Mouse (Mus musculus): ENCODE measurements at regions not wholly inside any gene's neighbourhood (a gene's known extent, or its start where the extent isn't known, plus 50 kb on each side); places are given as distances from the start of the nearest gene placed in this dataset.

- no peak overlapping the region for H3K4me2 ChIP-seq (ENCODE audit: low read depth, low read length)
- no peak overlapping the region for H3K9ac ChIP-seq (replicated peaks; ENCODE audit: low read length)
- H3K4me3 ChIP-seq (ENCODE audit: low read depth, low read length) = no peak overlapping the region
- WGBS = 91% methylated on average over 1 of the region's 1 CpGs
- H3K4me1 ChIP-seq (ENCODE audit: control insufficient read depth, insufficient read depth, low read length) = no peaks in the 10 kb centered on the region
- H3K27me3 ChIP-seq (ENCODE audit: control insufficient read depth, insufficient read depth, low read length) = no peaks in the 10 kb centered on the region
- H3K9me3 ChIP-seq (replicated peaks; ENCODE audit: control insufficient read depth, low read length) = no peaks in the 10 kb centered on the region
- H3K27ac ChIP-seq (replicated peaks; ENCODE audit: low read depth, low read length) = no peak overlapping the region
- DNase-seq (ENCODE audit: low spot score) (no peak), ATAC-seq (replicated peaks; ENCODE audit: insufficient number of reproducible peaks, low FRiP score, low TSS enrichment, low read depth) (no peak)
- H3K36me3 ChIP-seq (replicated peaks; ENCODE audit: control insufficient read depth, insufficient read depth, low read depth, low read length) = no peaks in the 10 kb centered on the region
Observed at GRCm38 (mm10) chr1:94851522-94851921, 461.9 kb upstream of the Fam174a start.

- DNase-seq (ENCODE audit: low spot score) (no peak), ATAC-seq (replicated peaks; ENCODE audit: insufficient number of reproducible peaks, low FRiP score, low TSS enrichment, low read depth) (no peak)
- H3K9me3 ChIP-seq (replicated peaks; ENCODE audit: control insufficient read depth, low read length) = no peaks in the 10 kb centered on the region
- H3K9ac ChIP-seq (replicated peaks; ENCODE audit: low read length) = no peak overlapping the region
- H3K36me3 ChIP-seq (replicated peaks; ENCODE audit: control insufficient read depth, insufficient read depth, low read depth, low read length) = no peaks in the 10 kb centered on the region
- H3K27me3 ChIP-seq (ENCODE audit: control insufficient read depth, insufficient read depth, low read length) = no peaks in the 10 kb centered on the region
- no peak overlapping the region for H3K4me2 ChIP-seq (ENCODE audit: low read depth, low read length)
- H3K4me1 ChIP-seq (ENCODE audit: control insufficient read depth, insufficient read depth, low read length) = no peaks in the 10 kb centered on the region
- WGBS = 91% methylated on average over 2 of the region's 2 CpGs
- no peak overlapping the region for H3K4me3 ChIP-seq (ENCODE audit: low read depth, low read length)
- H3K27ac ChIP-seq (replicated peaks; ENCODE audit: low read depth, low read length) = no peak overlapping the region
Observed at GRCm38 (mm10) chr1:94858464-94858863, 455.0 kb upstream of the Fam174a start.

- Histone ChIP-seq H3K9me3 (replicated peaks; ENCODE audit: control insufficient read depth, low read length) (no peaks in the 10 kb centered on the region), H3K9ac (replicated peaks; ENCODE audit: low read length) (no peak overlapping the region), H3K4me1 (ENCODE audit: control insufficient read depth, insufficient read depth, low read length) (no peaks in the 10 kb centered on the region), H3K27ac (replicated peaks; ENCODE audit: low read depth, low read length) (no peak overlapping the region), H3K4me3 (ENCODE audit: low read depth, low read length) (no peak overlapping the region), H3K4me2 (ENCODE audit: low read depth, low read length) (no peak overlapping the region), H3K36me3 (replicated peaks; ENCODE audit: control insufficient read depth, insufficient read depth, low read depth, low read length) (no peaks in the 10 kb centered on the region), H3K27me3 (ENCODE audit: control insufficient read depth, insufficient read depth, low read length) (no peaks in the 10 kb centered on the region)
- ATAC-seq (replicated peaks; ENCODE audit: insufficient number of reproducible peaks, low FRiP score, low TSS enrichment, low read depth) (no peak), DNase-seq (ENCODE audit: low spot score) (no peak)
Observed at GRCm38 (mm10) chr1:94868872-94869271, 444.6 kb upstream of the Fam174a start.

- Histone ChIP-seq H3K36me3 (replicated peaks; ENCODE audit: control insufficient read depth, insufficient read depth, low read depth, low read length) (no peaks in the 10 kb centered on the region), H3K4me1 (ENCODE audit: control insufficient read depth, insufficient read depth, low read length) (no peaks in the 10 kb centered on the region), H3K4me3 (ENCODE audit: low read depth, low read length) (no peak overlapping the region), H3K9ac (replicated peaks; ENCODE audit: low read length) (no peak overlapping the region), H3K27me3 (ENCODE audit: control insufficient read depth, insufficient read depth, low read length) (no peaks in the 10 kb centered on the region), H3K4me2 (ENCODE audit: low read depth, low read length) (no peak overlapping the region), H3K27ac (replicated peaks; ENCODE audit: low read depth, low read length) (no peak overlapping the region), H3K9me3 (replicated peaks; ENCODE audit: control insufficient read depth, low read length) (no peaks in the 10 kb centered on the region)
- ATAC-seq (replicated peaks; ENCODE audit: insufficient number of reproducible peaks, low FRiP score, low TSS enrichment, low read depth) (no peak), DNase-seq (ENCODE audit: low spot score) (no peak)
- 95% methylated on average over 1 of the region's 1 CpGs for WGBS
Observed at GRCm38 (mm10) chr1:94880553-94880952, 432.9 kb upstream of the Fam174a start.

- Histone ChIP-seq H3K4me2 (ENCODE audit: low read depth, low read length) (no peak overlapping the region), H3K9ac (replicated peaks; ENCODE audit: low read length) (no peak overlapping the region), H3K9me3 (replicated peaks; ENCODE audit: control insufficient read depth, low read length) (no peaks in the 10 kb centered on the region), H3K4me1 (ENCODE audit: control insufficient read depth, insufficient read depth, low read length) (no peaks in the 10 kb centered on the region), H3K36me3 (replicated peaks; ENCODE audit: control insufficient read depth, insufficient read depth, low read depth, low read length) (no peaks in the 10 kb centered on the region), H3K27ac (replicated peaks; ENCODE audit: low read depth, low read length) (no peak overlapping the region), H3K27me3 (ENCODE audit: control insufficient read depth, insufficient read depth, low read length) (no peaks in the 10 kb centered on the region), H3K4me3 (ENCODE audit: low read depth, low read length) (no peak overlapping the region)
- 84% methylated on average over 3 of the region's 3 CpGs for WGBS
- DNase-seq (ENCODE audit: low spot score) = no peak
- no peak for ATAC-seq (replicated peaks; ENCODE audit: insufficient number of reproducible peaks, low FRiP score, low TSS enrichment, low read depth)
Observed at GRCm38 (mm10) chr1:94904982-94905507, 408.4 kb upstream of the Fam174a start.

GRCm38 (mm10) chr1:94910839-94911238 is 402.6 kb upstream of the Fam174a start:
- Histone ChIP-seq H3K4me1 (ENCODE audit: control insufficient read depth, insufficient read depth, low read length) (no peaks in the 10 kb centered on the region), H3K4me3 (ENCODE audit: low read depth, low read length) (no peak overlapping the region), H3K27ac (replicated peaks; ENCODE audit: low read depth, low read length) (no peak overlapping the region), H3K9me3 (replicated peaks; ENCODE audit: control insufficient read depth, low read length) (no peaks in the 10 kb centered on the region), H3K36me3 (replicated peaks; ENCODE audit: control insufficient read depth, insufficient read depth, low read depth, low read length) (no peaks in the 10 kb centered on the region), H3K27me3 (ENCODE audit: control insufficient read depth, insufficient read depth, low read length) (no peaks in the 10 kb centered on the region), H3K4me2 (ENCODE audit: low read depth, low read length) (no peak overlapping the region), H3K9ac (replicated peaks; ENCODE audit: low read length) (no peak overlapping the region)
- DNase-seq (ENCODE audit: low spot score) (no peak), ATAC-seq (replicated peaks; ENCODE audit: insufficient number of reproducible peaks, low FRiP score, low TSS enrichment, low read depth) (no peak)

All from embryonic facial prominence, embryonic 11.5 days (tissue).